Mouse (Mus musculus): ENCODE measurements around the gene Bst2.

The Bst2 gene

GRCm38 (mm10) chr8:71537028-71537867 is at the start of gene Bst2:
TSS of gene Bst2 (minus strand) at chr8:71537456.
- DNase-seq (ENCODE audit: low read depth, low spot score), result peak; percentile 94

DNA sequence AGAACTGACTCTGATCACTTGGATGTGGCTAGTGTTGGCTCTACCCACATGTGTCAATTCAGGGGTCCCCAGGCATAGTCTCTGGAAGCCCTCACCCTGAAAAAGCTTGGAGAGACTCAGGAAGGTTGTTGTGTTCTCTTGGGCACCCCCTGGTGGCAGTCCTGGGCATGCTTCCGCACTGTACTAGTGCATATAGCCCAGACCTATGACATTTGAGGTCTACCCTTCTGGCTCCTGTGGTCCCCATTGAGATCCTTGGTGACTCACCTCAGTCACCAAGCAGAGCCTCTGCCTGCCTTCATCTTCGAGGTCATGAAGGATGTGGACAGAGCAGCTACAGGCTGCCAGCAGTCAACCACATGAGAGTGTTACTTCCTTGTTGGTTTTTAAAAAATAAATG is 49.6 kb upstream of the Bst2 start:
- peak; percentile 68 for DNase-seq (ENCODE audit: low read depth, low spot score)

GRCm38 (mm10) chr8:71580201-71580600 is 42.9 kb upstream of the Bst2 start:
- DNase-seq (ENCODE audit: low read depth, low spot score), result no peak

- DNase-seq (ENCODE audit: low read depth, low spot score), result no peak
These were observed 42.2 kb upstream of the Bst2 start for GRCm38 (mm10) chr8:71579476-71579875.

GRCm38 (mm10) chr8:71579009-71579408 is 41.8 kb upstream of the Bst2 start:
- DNase-seq (ENCODE audit: low read depth, low spot score), result no peak

- DNase-seq (ENCODE audit: low read depth, low spot score), result no peak
These were observed 40.7 kb upstream of the Bst2 start for GRCm38 (mm10) chr8:71577856-71578387.

GRCm38 (mm10) chr8:71575020-71575419 is 37.8 kb upstream of the Bst2 start:
- no peak for DNase-seq (ENCODE audit: low read depth, low spot score)

DNA sequence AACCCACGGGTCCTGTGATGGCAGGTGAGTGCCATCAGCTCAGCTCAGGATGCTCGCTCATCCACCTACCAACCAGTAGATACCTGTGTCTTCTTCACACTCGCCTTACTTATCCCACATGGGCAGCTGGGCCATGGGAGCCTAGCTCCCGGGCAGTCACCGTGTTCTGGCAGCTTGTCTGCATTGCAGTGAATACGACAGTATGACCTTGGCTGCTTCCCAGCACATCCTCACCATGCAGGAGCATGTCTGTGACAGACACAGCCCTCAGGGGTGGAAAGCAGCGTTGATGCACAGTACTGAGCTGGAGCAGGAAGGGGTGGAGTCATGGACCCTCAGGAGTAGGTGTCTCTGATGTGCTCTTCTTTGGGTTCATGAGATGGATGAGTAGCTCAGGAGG is 37.2 kb upstream of the Bst2 start:
- no peak for DNase-seq (ENCODE audit: low read depth, low spot score)

GRCm38 (mm10) chr8:71572847-71573633 is 35.8 kb upstream of the Bst2 start:
- no peak for DNase-seq (ENCODE audit: low read depth, low spot score)

DNA sequence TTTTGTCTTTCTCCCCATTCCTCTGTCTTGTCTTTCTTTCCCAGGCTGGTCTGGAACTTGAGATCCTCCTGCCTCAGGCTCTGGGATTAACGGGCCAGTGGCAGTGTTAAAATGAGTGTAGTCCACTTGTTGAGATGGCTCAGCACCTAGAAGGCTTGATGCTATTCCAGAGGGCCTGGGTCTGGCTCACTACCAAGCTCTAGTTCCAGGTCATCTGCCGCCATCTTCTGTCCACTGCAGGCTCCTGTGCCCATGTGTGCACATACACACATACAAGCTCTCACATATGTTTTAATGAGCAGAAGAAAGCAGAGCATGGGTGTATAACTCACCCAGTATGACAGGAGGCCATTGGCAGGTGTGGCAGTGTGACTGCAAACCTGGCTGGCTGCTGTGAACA is 34.8 kb upstream of the Bst2 start:
- DNase-seq (ENCODE audit: low read depth, low spot score), result no peak

DNA sequence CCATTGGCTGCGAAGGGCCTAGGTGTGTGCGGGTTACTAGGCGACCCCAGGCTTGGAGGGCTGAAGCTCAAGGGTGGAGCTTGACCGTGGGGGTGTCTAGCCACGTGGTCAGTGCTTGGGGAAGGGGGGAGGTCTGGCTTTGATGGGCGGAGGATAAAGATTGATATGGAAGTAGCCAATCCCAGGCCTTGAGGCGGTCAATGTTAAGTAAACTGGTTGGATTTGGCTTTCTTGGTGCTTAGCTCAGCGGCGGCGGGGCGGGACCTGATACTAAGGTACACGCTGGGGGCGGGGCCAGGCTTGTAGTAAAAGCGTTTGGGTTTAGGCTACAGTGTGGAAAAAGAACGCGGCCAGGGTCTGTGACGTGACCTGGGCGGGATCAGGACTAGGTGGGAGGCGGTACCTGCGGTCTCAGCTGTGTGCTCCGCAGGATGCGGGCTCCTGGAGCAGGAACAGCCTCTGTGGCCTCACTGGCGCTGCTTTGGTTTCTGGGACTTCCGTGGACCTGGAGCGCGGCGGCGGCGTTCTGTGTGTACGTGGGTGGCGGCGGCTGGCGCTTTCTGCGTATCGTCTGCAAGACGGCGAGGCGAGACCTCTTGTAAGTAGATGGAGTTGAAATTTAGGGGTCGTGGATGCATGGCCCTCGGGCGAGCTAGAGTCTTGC is 33.2 kb upstream of the Bst2 start:
- DNase-seq (ENCODE audit: low read depth, low spot score), result peak; percentile 95

DNA sequence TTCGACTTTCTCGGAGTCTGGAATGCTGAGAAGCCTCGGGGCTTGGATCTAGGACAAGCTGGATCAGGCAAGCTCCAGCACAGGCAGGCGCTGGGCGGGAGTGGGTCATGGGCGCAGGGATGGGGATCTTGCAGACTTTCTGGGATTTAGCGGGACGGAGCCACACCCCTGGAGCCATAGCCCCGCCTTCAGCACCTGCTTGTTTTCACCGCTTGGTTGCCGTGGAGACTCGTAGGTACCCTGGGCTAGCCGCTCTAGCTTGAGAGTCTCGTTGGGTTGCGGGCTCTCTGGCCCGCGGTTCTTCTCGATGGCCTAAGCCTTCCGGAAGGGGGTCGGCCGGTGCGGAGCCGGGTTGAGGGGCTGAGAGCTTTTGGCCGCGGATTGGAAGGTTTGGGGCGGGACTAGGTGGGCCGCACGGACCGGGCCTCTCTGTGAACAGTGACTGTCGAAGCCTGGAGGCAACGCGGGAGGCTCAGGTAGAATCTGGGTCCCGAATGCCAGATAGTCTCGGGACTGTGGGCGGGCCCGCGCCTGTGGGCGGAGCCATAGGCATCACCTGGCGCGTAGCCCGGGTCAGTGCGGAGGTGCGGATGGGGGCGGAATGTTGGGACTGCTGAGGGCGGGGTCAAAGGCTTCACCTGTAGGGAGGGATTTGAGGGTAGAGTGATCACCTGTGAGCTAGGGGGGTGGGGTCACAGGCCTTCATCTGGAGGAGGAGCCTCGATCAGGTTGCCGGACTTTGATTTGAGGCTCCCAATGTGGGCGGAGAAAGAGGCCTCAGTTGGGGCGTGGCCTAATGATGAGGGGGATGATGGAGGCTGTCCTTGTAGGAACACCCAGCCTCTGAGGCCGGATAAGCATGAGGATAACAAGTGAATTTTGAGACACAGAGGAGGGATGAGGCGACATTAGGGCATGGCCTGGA is 32.4 kb upstream of the Bst2 start:
- peak; percentile 83 for DNase-seq (ENCODE audit: low read depth, low spot score)

GRCm38 (mm10) chr8:71568941-71569340 is 31.7 kb upstream of the Bst2 start:
- no peak for DNase-seq (ENCODE audit: low read depth, low spot score)

DNA sequence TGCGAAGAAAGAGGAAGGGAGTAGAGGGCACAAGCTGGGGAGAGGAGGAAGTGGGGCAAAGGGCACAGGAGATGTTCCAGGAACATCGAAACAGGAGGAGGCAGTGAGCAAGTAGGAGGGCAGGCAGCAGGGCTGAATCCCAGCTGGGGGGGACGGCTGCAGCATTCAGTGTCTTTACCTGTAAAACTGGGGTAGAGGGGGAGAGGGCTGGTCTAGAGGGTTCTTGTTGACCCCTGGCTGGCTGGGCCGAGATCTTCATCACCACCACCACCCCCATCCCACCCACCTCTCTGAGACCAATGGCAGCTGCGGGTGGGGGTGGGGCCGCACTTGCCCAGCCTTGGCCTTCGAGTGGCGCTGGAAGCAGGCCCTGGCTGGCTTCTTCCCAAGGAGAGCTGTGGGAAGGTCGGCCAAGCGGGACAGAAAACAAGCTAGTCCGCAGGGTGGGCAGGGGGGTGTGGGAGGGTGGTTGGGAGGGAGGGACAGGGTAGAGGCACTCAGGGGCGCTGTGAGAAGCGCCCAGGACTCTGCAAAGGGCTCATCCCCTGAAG is 31.2 kb upstream of the Bst2 start, which contains the start of gene Slc27a1:
Slc27a1 (plus strand) TSS at position 496 of the 551 bp plus-strand sequence.
- DNase-seq (ENCODE audit: low read depth, low spot score), result no peak

- no peak for DNase-seq (ENCODE audit: low read depth, low spot score)
These were observed 30.3 kb upstream of the Bst2 start for GRCm38 (mm10) chr8:71567587-71567986.

DNA sequence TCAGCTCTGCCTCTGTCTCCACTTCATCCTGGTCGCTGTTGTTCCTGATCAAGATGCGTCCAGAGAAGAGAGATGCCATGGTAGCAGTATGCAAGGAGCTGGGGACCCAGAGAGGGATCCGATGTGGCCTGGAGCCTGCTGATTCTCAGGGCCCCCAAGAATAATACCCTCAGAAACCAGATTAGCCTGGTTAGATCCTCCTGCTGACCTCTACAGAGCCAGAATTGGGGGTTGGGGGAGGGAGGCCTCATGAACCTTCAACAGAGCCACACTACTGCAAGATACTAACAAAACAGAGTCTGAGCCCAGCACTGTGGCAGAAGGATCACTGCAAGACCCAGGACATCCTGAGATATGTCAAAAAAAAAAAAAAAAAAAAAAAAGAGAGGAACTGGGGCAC is 29.2 kb upstream of the Bst2 start, which contains the start of gene Nxnl1:
Nxnl1 (minus strand) TSS at position 101 of the 400 bp plus-strand sequence.
- DNase-seq (ENCODE audit: low read depth, low spot score), result no peak

DNA sequence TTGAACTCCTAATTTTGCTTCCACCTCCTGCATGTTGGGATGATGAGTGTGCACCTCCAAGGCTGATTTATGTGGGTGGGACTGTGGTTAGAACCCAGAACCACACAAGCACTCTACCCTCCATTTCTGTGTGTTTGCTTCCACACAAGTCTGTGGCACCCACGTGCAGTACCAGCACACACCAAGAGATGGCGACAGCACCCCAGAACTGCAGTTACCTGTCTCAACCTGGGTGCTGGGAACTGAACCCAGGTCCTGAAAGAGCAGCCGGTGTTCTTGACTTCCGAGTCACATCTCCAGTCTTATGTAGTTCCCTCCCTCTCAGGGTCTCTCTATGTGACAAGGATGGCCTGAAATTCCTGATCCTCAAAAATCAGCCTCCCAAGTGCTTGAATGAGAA is 26.7 kb upstream of the Bst2 start:
- peak; percentile 24 for DNase-seq (ENCODE audit: low read depth, low spot score)

DNA sequence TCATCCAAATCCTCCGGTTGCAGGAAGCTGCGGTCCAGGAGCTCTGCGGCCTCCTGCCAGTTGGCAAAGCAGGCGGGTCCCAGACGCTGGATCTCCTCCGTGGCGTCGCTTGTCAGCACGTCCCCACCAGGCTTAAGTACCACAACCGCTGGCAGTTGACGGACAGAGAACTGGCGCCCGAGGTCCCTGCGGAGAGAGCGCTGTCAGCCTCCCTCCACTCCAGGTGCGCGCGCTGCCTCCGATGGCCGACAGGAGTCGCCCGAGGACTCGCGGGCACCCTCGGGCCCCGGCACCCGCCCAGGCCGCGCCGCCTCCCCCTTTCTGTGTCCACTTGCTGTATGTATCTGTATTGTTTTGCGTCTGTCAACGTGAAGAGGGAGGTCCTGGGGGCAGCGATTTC is 25.5 kb upstream of the Bst2 start:
- DNase-seq (ENCODE audit: low read depth, low spot score), result peak; percentile 87

- DNase-seq (ENCODE audit: low read depth, low spot score), result peak; percentile 92
These were observed 24.1 kb upstream of the Bst2 start for GRCm38 (mm10) chr8:71561401-71561800.

GRCm38 (mm10) chr8:71560765-71561164 is 23.5 kb upstream of the Bst2 start:
- no peak for DNase-seq (ENCODE audit: low read depth, low spot score)
